Mouse (Mus musculus): ENCODE data around the gene Prdm11.

DNA sequence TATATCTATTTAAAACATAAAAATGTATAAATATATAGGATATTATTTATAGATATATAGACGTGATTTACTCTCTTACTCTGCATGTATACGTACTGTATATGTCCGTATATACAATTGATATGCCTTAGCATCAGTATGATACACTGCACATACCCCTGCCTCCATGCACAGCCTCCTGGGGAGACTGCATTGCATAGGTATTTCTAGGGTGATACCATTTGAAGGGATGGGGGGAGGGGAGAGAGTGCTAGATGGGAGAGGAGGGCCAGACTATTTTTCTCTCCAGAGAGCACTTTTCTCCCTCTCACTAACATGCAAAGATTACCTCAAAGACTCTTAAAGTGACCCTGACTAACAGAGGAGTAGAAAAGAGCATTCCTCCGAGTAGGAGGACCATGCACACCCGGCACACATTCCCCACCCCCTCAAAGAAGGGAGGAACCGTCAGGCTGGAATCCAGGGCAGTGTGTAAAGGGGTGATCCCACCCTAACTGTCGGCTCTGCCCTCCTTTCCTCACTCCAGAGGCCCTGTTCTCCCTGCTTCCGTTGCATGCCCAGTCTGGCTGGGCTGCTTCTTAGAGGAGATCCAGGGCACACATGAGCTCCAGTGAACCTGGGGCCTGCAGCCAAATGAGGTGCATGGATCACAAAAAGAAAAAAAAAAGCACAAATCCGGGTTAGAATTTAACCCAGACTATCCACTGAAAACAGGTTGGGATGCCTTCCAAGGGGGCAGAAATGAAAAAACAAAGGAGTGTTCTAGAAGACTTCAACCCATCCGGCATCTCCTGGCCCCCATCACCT lies 78.7 kb downstream of the Prdm11 start:
- TF ChIP-seq CTCF (IDR thresholded peaks at IDR 0.05; ENCODE audit: borderline replicate concordance, insufficient read depth, low read length) (no peak), POLR2A (IDR thresholded peaks at IDR 0.05; ENCODE audit: low read depth, low read length) (no peak)
